Mouse (Mus musculus): ENCODE measurements around the gene Fstl3. TPM values are rescaled to one million over a fixed set of nuclear protein-coding genes. Genes with fewer than 3 reads are reported as not detected.
"Not testable (repeated sequence)": the region's sequence is repeated elsewhere in the genome, so short reads cannot be mapped to it uniquely, and the experiment has no call there.

The Fstl3 gene
- 1 to 10 TPM; 5.8 to 7.4 TPM for total RNA-seq (2021)

DNA sequence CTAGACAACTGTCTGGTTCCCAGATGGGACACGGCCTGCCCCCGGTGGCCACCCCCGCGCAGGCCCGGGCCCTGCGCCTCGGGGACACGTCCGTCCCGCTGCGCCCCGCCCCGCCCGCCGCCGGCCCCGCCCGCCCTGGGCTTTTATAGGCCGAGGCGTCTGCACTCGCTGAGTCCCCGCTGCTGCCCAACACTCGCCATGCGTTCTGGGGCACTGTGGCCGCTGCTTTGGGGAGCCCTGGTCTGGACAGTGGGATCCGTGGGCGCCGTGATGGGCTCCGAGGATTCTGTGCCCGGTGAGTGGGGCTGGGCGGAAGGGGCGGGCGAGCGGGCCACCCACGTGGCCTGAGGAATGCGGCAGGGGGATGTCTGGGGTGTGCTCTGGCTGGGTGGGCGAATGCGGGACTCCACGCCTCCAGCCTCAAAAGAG is at the start of gene Fstl3:
Fstl3 (plus strand) TSS at position 170 of the 429 bp plus-strand sequence.
- intact Hi-C loops (cut with DNase I): no loop called here
- peak; percentile 43 to 57 for DNase-seq

DNA sequence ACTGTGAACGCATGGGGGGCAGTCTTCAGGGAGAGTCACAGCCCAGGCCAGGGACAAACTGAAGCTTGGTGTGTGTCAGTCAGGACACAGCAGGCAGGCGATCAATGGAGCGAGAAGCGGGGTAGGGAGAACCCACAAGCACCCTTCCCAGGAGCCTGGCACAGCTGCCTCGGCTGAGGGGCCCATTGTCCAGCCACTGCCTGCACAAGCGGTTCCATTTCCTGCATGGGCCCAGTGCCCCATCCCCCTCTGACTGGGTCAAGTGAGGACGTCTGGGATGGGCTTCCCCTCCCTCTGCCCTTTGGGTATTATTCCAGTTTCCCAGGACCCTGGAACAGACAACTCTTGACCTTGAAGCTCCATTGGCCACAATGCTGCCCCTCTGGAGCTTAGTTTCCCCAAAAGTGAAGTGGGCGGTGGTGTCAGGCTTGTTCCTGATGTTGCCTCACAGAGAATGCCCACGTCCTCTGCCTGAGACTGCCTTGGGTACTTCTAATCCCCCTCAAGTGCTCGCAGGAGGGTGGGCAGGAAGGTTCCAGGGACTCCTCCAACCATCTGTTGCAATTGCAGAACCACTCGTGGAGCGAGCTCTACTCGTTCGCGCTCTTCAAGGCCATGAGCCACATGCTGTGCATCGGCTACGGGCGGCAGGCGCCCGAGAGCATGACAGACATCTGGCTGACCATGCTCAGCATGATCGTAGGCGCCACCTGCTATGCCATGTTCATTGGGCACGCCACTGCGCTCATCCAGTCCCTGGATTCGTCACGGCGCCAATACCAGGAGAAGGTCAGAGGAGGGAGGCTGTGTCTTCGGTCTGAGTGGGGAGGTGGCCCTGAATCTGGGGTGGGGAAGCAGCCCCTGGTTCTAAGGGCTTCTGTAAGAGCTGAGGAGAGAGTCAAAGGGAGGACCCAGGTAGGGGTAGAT is 48.5 kb upstream of the Fstl3 start:
- no peak for DNase-seq
- intact Hi-C loops (cut with DNase I): no loop called here

GRCm38 (mm10) chr10:79729357-79729965 is 47.6 kb upstream of the Fstl3 start:
- DNase-seq: peak; percentile 66 to 82
- intact Hi-C loops (cut with DNase I): no loop called here

DNA sequence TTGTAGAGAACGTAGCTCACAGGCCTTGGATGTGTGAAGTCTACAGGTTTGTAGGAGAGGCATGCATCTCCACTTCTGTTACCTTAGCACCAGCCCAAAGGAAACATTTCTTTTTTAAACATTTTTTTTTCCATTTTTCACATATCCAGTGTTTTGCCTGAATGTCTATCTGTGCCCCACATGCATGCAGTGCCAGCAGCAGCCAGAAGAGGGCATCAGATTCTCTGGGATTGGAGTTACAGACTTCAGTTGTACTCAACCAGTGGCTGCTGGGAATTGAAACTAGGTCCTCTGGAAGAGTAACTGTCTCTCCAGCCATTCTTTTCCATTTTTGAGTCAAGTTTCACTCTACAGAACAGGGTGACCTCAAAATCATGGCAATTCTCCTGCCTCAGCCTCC is 44.6 kb upstream of the Fstl3 start:
- DNase-seq: no peak
- intact Hi-C loops (cut with DNase I): no loop called here

DNA sequence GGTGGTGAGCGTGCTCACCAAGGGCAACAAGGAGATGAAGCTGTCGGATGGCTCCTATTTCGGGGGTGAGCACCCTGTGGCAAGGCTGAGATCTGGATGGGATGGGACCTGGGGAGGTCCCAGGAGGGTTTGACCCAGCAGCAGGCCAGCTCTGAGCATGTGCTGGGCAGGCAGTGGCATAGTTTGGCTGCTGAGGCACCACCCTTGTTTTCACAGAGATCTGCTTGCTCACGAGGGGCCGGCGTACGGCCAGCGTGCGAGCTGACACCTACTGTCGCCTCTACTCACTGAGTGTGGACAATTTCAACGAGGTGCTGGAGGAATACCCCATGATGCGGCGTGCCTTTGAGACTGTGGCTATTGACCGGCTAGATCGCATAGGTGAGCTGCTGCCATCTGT is 43.2 kb upstream of the Fstl3 start:
- DNase-seq: no peak
- intact Hi-C loops (cut with DNase I): no loop called here

DNA sequence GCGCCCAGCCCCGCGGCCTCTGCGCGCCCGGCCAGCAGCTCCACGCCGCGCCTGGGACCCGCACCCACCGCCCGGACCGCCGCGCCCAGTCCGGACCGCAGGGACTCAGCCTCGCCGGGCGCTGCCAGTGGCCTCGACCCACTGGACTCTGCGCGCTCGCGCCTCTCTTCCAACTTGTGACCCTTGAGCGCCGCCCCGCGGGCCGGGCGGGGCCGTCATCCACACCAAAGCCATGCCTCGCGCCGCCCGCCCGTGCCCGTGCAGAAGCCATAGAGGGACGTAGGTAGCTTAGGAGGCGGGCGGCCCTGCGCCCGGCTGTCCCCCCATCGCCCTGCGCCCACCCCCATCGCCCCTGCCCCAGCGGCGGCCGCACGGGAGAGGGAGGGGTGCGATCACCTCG is 41.7 kb upstream of the Fstl3 start:
- no peak for DNase-seq
- intact Hi-C loops (cut with DNase I): no loop called here

- intact Hi-C loops (cut with DNase I): no loop called here
- no peak for DNase-seq
These were observed 40.4 kb upstream of the Fstl3 start for GRCm38 (mm10) chr10:79736706-79737105.

GRCm38 (mm10) chr10:79738259-79738658 is 38.8 kb upstream of the Fstl3 start:
- intact Hi-C loops (cut with DNase I): no loop called here
- DNase-seq: no peak

DNA sequence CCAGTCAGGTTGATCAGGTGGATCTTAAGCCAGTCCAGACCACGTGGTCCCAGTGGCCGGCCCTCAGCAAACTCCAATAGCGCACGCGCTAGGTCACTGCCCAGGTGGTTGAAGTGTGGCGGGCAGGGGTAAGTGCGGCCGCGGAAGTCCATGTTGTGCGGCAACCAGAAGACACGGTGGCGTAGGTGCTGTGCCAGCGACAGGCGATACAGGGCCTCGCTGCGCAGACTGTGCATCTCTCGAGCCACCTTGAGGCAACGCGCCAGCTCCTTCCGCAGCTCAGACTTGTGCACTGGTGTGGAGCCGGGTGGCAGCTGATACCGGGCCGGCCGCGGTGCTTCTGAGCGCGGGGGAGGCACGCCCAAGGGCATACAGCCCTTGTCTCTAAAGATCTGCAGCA is 37.8 kb upstream of the Fstl3 start:
- intact Hi-C loops (cut with DNase I): no loop called here
- no peak for DNase-seq

GRCm38 (mm10) chr10:79740863-79741262 is 36.2 kb upstream of the Fstl3 start:
- no peak for DNase-seq
- intact Hi-C loops (cut with DNase I): no loop called here

DNA sequence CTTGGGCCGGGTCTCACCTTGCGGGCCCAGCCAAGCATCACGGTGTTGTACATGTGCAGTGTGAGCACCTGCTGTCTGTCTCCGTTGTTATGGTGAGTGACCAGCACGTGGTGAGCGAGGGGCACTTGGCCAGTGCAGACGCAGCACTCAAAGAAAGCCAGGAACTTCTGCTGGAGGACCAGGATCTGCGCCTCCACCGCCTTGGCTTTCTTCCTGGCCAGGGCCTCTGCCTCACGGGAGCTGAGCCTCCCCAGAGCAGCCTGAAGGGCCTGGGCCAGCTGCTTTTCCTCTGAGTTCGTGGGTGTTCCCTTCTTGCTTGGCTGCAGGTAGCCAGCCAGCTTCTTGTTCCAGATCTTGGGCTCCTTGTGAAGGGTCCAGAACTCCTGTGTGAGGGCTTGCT is 33.9 kb upstream of the Fstl3 start:
- intact Hi-C loops (cut with DNase I): no loop called here
- DNase-seq: no peak

GRCm38 (mm10) chr10:79743650-79744365 is 33.3 kb upstream of the Fstl3 start:
- no peak for DNase-seq

GRCm38 (mm10) chr10:79745411-79745810 is 31.7 kb upstream of the Fstl3 start:
- DNase-seq: no peak
- intact Hi-C loops (cut with DNase I): no loop called here

More at GRCm38 (mm10) chr10:79743650-79744365, 33.3 kb upstream of the Fstl3 start:
- intact Hi-C loops (cut with DNase I): no loop called here

GRCm38 (mm10) chr10:79745898-79746773 is 30.9 kb upstream of the Fstl3 start, which contains the start of gene Polrmt:
Polrmt (minus strand) TSS chr10:79746581.
- peak; percentile 96 to 97 for DNase-seq
- intact Hi-C loops (cut with DNase I): no loop called here

GRCm38 (mm10) chr10:79746774-79747151 is 30.3 kb upstream of the Fstl3 start:
- intact Hi-C loops (cut with DNase I): no loop called here
- no peak for DNase-seq

- no peak for DNase-seq
- intact Hi-C loops (cut with DNase I): no loop called here
These were observed 28.6 kb upstream of the Fstl3 start for GRCm38 (mm10) chr10:79748496-79748895.

DNA sequence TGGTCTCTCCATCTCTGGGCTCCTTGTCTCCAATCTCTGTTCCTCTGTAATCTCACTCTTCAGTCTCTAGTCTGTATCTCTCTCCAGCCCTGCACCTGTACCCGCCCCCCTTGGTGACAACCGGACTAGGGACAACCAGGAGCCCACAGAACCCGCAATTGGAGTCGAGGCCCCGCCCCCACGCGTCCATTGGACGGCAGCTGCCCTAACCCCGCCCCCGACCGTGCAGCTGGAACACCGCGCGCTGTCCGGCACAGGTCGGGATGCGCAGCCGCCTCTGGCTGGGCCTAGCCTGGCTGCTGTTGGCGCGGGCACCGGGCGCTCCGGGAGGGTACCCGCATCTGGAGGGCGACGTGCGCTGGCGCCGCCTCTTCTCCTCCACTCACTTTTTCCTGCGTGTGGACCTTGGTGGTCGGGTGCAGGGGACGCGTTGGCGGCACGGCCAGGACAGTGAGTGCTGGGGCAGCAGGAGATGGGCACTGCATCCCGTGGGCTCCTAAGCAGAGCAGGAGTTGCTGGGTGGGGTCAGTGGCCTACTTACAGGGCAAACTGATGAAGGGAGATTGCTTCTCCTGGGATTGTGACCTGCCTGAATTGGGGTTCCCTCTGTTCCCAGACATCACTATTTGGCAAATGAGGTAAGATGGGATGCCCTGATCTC is 22.1 kb upstream of the Fstl3 start, which contains the start of gene Fgf22:
Fgf22 (plus strand) TSS at position 221 of the 661 bp plus-strand sequence.
- DNase-seq: peak; percentile 57 to 66
- intact Hi-C loops (cut with DNase I): no loop called here

- intact Hi-C loops (cut with DNase I): no loop called here
- no peak for DNase-seq
These were observed 21.2 kb upstream of the Fstl3 start for GRCm38 (mm10) chr10:79755854-79756253.

GRCm38 (mm10) chr10:79756660-79757059 is 20.4 kb upstream of the Fstl3 start:
- intact Hi-C loops (cut with DNase I): no loop called here

GRCm38 (mm10) chr10:79759675-79760074 is 17.4 kb upstream of the Fstl3 start:
- intact Hi-C loops (cut with DNase I): not testable (repeated sequence)

More at GRCm38 (mm10) chr10:79756660-79757059, 20.4 kb upstream of the Fstl3 start:
- DNase-seq: no peak

More at GRCm38 (mm10) chr10:79759675-79760074, 17.4 kb upstream of the Fstl3 start:
- not testable (repeated sequence) for DNase-seq
